ENCODE assay signal across 8 mouse cellular contexts in genomic region chrX:136245521-136246071, GRCm38 (mm10). TPM values are rescaled to one million over a fixed set of nuclear protein-coding genes. Genes with fewer than 3 reads are reported as not detected.
DNase-seq lines count a peak whose midpoint lies in the region; ATAC-seq and TF ChIP-seq lines count a peak whose summit lies in the region.

No protein-coding gene starts in this region.

- H3K9ac ChIP-seq in hindbrain, embryonic 14.5 days: peak overlapping the region; percentile 82
- H3K9ac ChIP-seq in liver, adult 2 months (ENCODE audit: low read depth, low read length): peak overlapping the region; percentile 56; the same call in 1 of the 2 replicates
- peak overlapping the region; percentile 75 for H3K9ac ChIP-seq in midbrain, embryonic 16.5 days (ENCODE audit: low read depth, low read length)

- intact Hi-C loops in heart, postnatal 25 days (cut with DNase I): no loop called here

- TF ChIP-seq CTCF in bone marrow, adult 2 months (IDR thresholded peaks at IDR 0.05; ENCODE audit: control insufficient read depth, insufficient read depth, low read length): no peak
- TF ChIP-seq CTCF in liver, adult 2 months (IDR thresholded peaks at IDR 0.05; ENCODE audit: low read depth, low read length): no peak

- peak overlapping the region; percentile 65 for H3K4me3 ChIP-seq in bone marrow, adult 2 months (replicated peaks; ENCODE audit: control insufficient read depth, low read depth, low read length)
- peak overlapping the region; percentile 76 for H3K4me3 ChIP-seq in erythroblast, embryonic 14.5 days (replicated peaks)
- peak overlapping the region; percentile 66 for H3K4me3 ChIP-seq in hindbrain, embryonic 14.5 days (replicated peaks; ENCODE audit: low read length)
- H3K4me3 ChIP-seq in liver, adult 2 months (ENCODE audit: insufficient read depth, low read depth, low read length): peak overlapping the region; percentile 50
- peak overlapping the region; percentile 50 for H3K4me3 ChIP-seq in midbrain, embryonic 16.5 days (ENCODE audit: low read depth, low read length)

- no peaks in the 10 kb centered on the region for H3K27me3 ChIP-seq in erythroblast, embryonic 14.5 days (ENCODE audit: control insufficient read depth)
- H3K27me3 ChIP-seq in hindbrain, embryonic 14.5 days (ENCODE audit: control insufficient read depth, insufficient read depth, low read length): peaks cover 3% of the 10 kb centered on the region; the same call in 1 of the 2 replicates
- no peaks in the 10 kb centered on the region for H3K27me3 ChIP-seq in liver, adult 2 months (ENCODE audit: control insufficient read depth, insufficient read depth, low read length)
- no peaks in the 10 kb centered on the region for H3K27me3 ChIP-seq in midbrain, embryonic 16.5 days (ENCODE audit: control insufficient read depth, insufficient read depth, low read depth, low read length)

- H3K27ac ChIP-seq in bone marrow, adult 2 months (ENCODE audit: control insufficient read depth, insufficient read depth, low read depth, low read length, poor library complexity): no peak overlapping the region
- peak overlapping the region; percentile 87 for H3K27ac ChIP-seq in hindbrain, embryonic 14.5 days
- H3K27ac ChIP-seq in liver, adult 2 months (replicated peaks; ENCODE audit: insufficient read depth, low read depth, low read length): no peak overlapping the region
- peak overlapping the region; percentile 79 for H3K27ac ChIP-seq in midbrain, embryonic 16.5 days (ENCODE audit: low read length)

- DNase-seq in heart, adult 11 months: peak; percentile 87
- no peak for DNase-seq in heart, postnatal 25 days (ENCODE audit: low spot score)
- DNase-seq in hindbrain, embryonic 14.5 days (ENCODE audit: low spot score): peak; percentile 34
- DNase-seq in liver, adult 2 months (ENCODE audit: extremely low read depth, low read depth, low spot score): no peak
- DNase-seq in frontal cortex, postnatal 10 days (ENCODE audit: low spot score in 2 of 2): no peak

- H3K79me2 ChIP-seq in liver, adult 2 months (ENCODE audit: control insufficient read depth, insufficient read depth, low read length): no peaks in the 10 kb centered on the region

- peak overlapping the region; percentile 50 for H3K4me2 ChIP-seq in hindbrain, embryonic 14.5 days (replicated peaks)
- H3K4me2 ChIP-seq in midbrain, embryonic 16.5 days (ENCODE audit: low read length): peak overlapping the region; percentile 59

- peak; percentile 71 for ATAC-seq in hindbrain, embryonic 14.5 days (ENCODE audit: low FRiP score)
- ATAC-seq in midbrain, embryonic 16.5 days: peak; percentile 85

- no peak for TF ChIP-seq POLR2A in bone marrow, adult 2 months (IDR thresholded peaks at IDR 0.05; ENCODE audit: borderline replicate concordance, control insufficient read depth, low read depth, low read length)
- TF ChIP-seq POLR2A in liver, adult 2 months (IDR thresholded peaks at IDR 0.05; ENCODE audit: extremely low read depth, insufficient read depth, low read length): no peak

- H3K36me3 ChIP-seq in erythroblast, embryonic 14.5 days (ENCODE audit: control insufficient read depth): peaks cover 20% of the 10 kb centered on the region
- peaks cover 10% of the 10 kb centered on the region for H3K36me3 ChIP-seq in hindbrain, embryonic 14.5 days (replicated peaks; ENCODE audit: control insufficient read depth, insufficient read depth)
- H3K36me3 ChIP-seq in liver, adult 2 months (ENCODE audit: control insufficient read depth, insufficient read depth, low read length): no peaks in the 10 kb centered on the region; the same call in 1 of the 2 replicates
- no peaks in the 10 kb centered on the region for H3K36me3 ChIP-seq in midbrain, embryonic 16.5 days (ENCODE audit: control insufficient read depth, insufficient read depth, low read length)

- H3K4me1 ChIP-seq in bone marrow, adult 2 months (ENCODE audit: control insufficient read depth, insufficient read depth, low read length): no peaks in the 10 kb centered on the region
- peaks cover 6% of the 10 kb centered on the region for H3K4me1 ChIP-seq in erythroblast, embryonic 14.5 days (ENCODE audit: control insufficient read depth)
- 0 out of 2 replicates have a peak, but pooled peaks cover 7% of the 10 kb centered on the region for H3K4me1 ChIP-seq in hindbrain, embryonic 14.5 days (replicated peaks; ENCODE audit: control insufficient read depth, insufficient read depth, low read length)
- no peaks in the 10 kb centered on the region for H3K4me1 ChIP-seq in liver, adult 2 months (ENCODE audit: control insufficient read depth, insufficient read depth, low read length)
- no peaks in the 10 kb centered on the region for H3K4me1 ChIP-seq in midbrain, embryonic 16.5 days (ENCODE audit: control insufficient read depth, insufficient read depth, low read length)

- WGBS in bone marrow, adult 2 months: 16% methylated on average over 13 of the region's 15 CpGs
- 18% methylated on average over 14 of the region's 15 CpGs for WGBS in hindbrain, embryonic 14.5 days
- 1% methylated on average over 11 of the region's 15 CpGs for WGBS in liver, adult 2 months
- whole genome bisulfite sequencing in midbrain, embryonic 16.5 days: 20% methylated on average over 14 of the region's 15 CpGs

- H3K9me3 ChIP-seq in erythroblast, embryonic 14.5 days (ENCODE audit: control insufficient read depth, low read length): no peaks in the 10 kb centered on the region
- H3K9me3 ChIP-seq in hindbrain, embryonic 14.5 days (ENCODE audit: control insufficient read depth, low read length): no peaks in the 10 kb centered on the region
- no peaks in the 10 kb centered on the region for H3K9me3 ChIP-seq in midbrain, embryonic 16.5 days (replicated peaks; ENCODE audit: control insufficient read depth, low read length, poor library complexity, severe bottlenecking)

RNA-seq across cellular contexts. Expression of gene Tceal9, which starts 0.7 kb away (rescaled TPM):
- total RNA-seq in heart, postnatal 25 days (2021): 10 to 100 TPM; 31.2 to 36.5 TPM
- polyA plus RNA-seq in bone marrow, adult 2 months (2011; ENCODE audit: insufficient read depth, insufficient read length, low replicate concordance, missing spikeins): 40.1 and 55.8 TPM in 2 replicates
- 12.6 and 15.6 TPM in 2 replicates for polyA plus RNA-seq in erythroblast, embryonic 14.5 days (2012)
- polyA plus RNA-seq in hindbrain, embryonic 14.5 days (2014; fragmentation: Nextera tagmentation; extraction: Ambion mirVana): 247 and 268 TPM in 2 replicates
- total RNA-seq in liver, adult 2 months (2014; rRNA removed): 30.7 and 32.4 TPM in 2 replicates
- 3.1 and 3.9 TPM in 2 replicates for polyA plus RNA-seq in liver, adult 2 months (2012; rRNA removed)
- polyA plus RNA-seq in midbrain, embryonic 16.5 days (2015; fragmentation: Nextera tagmentation; extraction: Ambion mirVana): 261 and 272 TPM in 2 replicates

RNA-seq across cellular contexts. Expression of gene Bex3, which starts 24.5 kb away (rescaled TPM):
- total RNA-seq in heart, postnatal 25 days (2021): 10 to 100 TPM; 12.2 to 17.1 TPM
- 53.3 and 68.7 TPM in 2 replicates for polyA plus RNA-seq in bone marrow, adult 2 months (2011; ENCODE audit: insufficient read depth, insufficient read length, low replicate concordance, missing spikeins)
- polyA plus RNA-seq in erythroblast, embryonic 14.5 days (2012): 24.1 and 28.3 TPM in 2 replicates
- polyA plus RNA-seq in hindbrain, embryonic 14.5 days (2014; fragmentation: Nextera tagmentation; extraction: Ambion mirVana): 749 and 760 TPM in 2 replicates
- 1.2 and 1.5 TPM in 2 replicates for total RNA-seq in liver, adult 2 months (2014; rRNA removed)
- polyA plus RNA-seq in liver, adult 2 months (2012; rRNA removed): 1.4 and 1.9 TPM in 2 replicates
- 692 and 737 TPM in 2 replicates for polyA plus RNA-seq in midbrain, embryonic 16.5 days (2015; fragmentation: Nextera tagmentation; extraction: Ambion mirVana)

RNA-seq across cellular contexts. Expression of gene Bex1, which starts 30.3 kb away (rescaled TPM):
- total RNA-seq in heart, postnatal 25 days (2021): 1 to 10 TPM; 2.0 to 3.6 TPM
- polyA plus RNA-seq in bone marrow, adult 2 months (2011; ENCODE audit: insufficient read depth, insufficient read length, low replicate concordance, missing spikeins): 47.6 TPM in 1 of 2 replicates, not detected in the other
- polyA plus RNA-seq in erythroblast, embryonic 14.5 days (2012): 0.73 and 1.5 TPM in 2 replicates
- 218 and 221 TPM in 2 replicates for polyA plus RNA-seq in hindbrain, embryonic 14.5 days (2014; fragmentation: Nextera tagmentation; extraction: Ambion mirVana)
- total RNA-seq in liver, adult 2 months (2014; rRNA removed): not detected in 2 replicates
- polyA plus RNA-seq in liver, adult 2 months (2012; rRNA removed): 0.40 TPM in 1 of 2 replicates, not detected in the other
- polyA plus RNA-seq in midbrain, embryonic 16.5 days (2015; fragmentation: Nextera tagmentation; extraction: Ambion mirVana): 271 and 313 TPM in 2 replicates

RNA-seq across cellular contexts. Expression of gene Tceal7, which starts 31.0 kb away (rescaled TPM):
- 1 to 10 TPM in 1 of 2 experiments, under 1 TPM in 1; 0.95 to 1.3 TPM for total RNA-seq in heart, postnatal 25 days (2021)
- not detected in 2 replicates for polyA plus RNA-seq in bone marrow, adult 2 months (2011; ENCODE audit: insufficient read depth, insufficient read length, low replicate concordance, missing spikeins)
- not detected in 2 replicates for polyA plus RNA-seq in erythroblast, embryonic 14.5 days (2012)
- polyA plus RNA-seq in hindbrain, embryonic 14.5 days (2014; fragmentation: Nextera tagmentation; extraction: Ambion mirVana): 2.0 and 2.3 TPM in 2 replicates
- not detected in 2 replicates for total RNA-seq in liver, adult 2 months (2014; rRNA removed)
- not detected in 2 replicates for polyA plus RNA-seq in liver, adult 2 months (2012; rRNA removed)
- 3.9 and 4.2 TPM in 2 replicates for polyA plus RNA-seq in midbrain, embryonic 16.5 days (2015; fragmentation: Nextera tagmentation; extraction: Ambion mirVana)

RNA-seq across cellular contexts. Expression of gene Tceal5, which starts 41.9 kb away (rescaled TPM):
- under 1 TPM; 0.50 to 0.94 TPM for total RNA-seq in heart, postnatal 25 days (2021)
- polyA plus RNA-seq in bone marrow, adult 2 months (2011; ENCODE audit: insufficient read depth, insufficient read length, low replicate concordance, missing spikeins): not detected in 2 replicates
- polyA plus RNA-seq in erythroblast, embryonic 14.5 days (2012): 0.03 and 0.04 TPM in 2 replicates
- polyA plus RNA-seq in hindbrain, embryonic 14.5 days (2014; fragmentation: Nextera tagmentation; extraction: Ambion mirVana): 11.1 and 13.6 TPM in 2 replicates
- 0.18 TPM in 1 of 2 replicates, not detected in the other for total RNA-seq in liver, adult 2 months (2014; rRNA removed)
- polyA plus RNA-seq in liver, adult 2 months (2012; rRNA removed): not detected in 2 replicates
- polyA plus RNA-seq in midbrain, embryonic 16.5 days (2015; fragmentation: Nextera tagmentation; extraction: Ambion mirVana): 31.8 and 38.9 TPM in 2 replicates

Comparison
In these comparisons a context has a peak if more than half of its experiments do, and no peak if none do; other contexts are left out.
1. DNase-seq: peak in heart, adult 11 months (single experiment) and hindbrain, embryonic 14.5 days (single experiment); none in heart, postnatal 25 days (single experiment), liver, adult 2 months (single experiment) and frontal cortex, postnatal 10 days (0 of 2).
2. H3K27ac ChIP-seq: peak in hindbrain, embryonic 14.5 days (single experiment) and midbrain, embryonic 16.5 days (single experiment); none in bone marrow, adult 2 months (single experiment) and liver, adult 2 months (single experiment).
3. Peak in every context shown above with its lines, with median percentiles within 50 percentile points of each other: H3K4me3 ChIP-seq and H3K9ac ChIP-seq.